Mouse (Mus musculus): ENCODE data around the gene Tpst1. TPM values are rescaled to one million over a fixed set of nuclear protein-coding genes. Genes with fewer than 3 reads are reported as not detected.

The Tpst1 gene
- polyA plus RNA-seq, 1 experiment from 2014 or later, result 82.7 TPM

DNA sequence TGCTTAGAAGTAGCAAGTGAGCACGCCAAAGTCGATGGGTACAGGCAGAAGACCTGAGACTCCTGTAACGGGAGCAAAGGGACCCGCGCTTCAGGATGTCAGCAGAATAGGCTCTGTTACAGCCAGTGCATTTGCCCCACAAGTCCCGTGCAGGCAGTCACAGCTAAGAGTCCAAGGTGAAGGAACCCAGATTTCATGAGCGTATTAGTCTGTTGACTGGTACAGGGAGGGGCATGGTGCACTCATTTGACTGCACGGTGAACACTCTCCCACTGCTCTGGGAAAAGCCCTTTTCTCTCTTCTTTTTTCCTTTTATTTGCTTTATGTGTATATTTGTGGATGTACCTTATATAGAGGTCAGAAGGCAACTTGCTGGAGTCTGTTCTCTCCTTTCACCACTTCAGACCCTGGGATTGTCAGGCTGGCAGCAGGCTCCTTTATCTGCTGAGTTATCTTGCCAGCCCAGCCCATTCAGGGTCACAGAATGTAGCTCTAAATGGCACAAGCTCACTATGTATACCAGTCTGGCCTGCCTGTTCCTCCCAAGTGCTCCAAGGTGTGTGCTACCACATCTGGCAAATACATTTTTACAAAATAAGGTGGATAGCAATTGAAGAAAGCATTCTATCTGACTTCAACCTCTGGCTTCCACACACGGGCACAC is 111.2 kb downstream of the Tpst1 start:
- Histone ChIP-seq H3K27ac (ENCODE audit: low read length) (no peak overlapping the region), H3K4me1 (ENCODE audit: control insufficient read depth, insufficient read depth, low read length) (0 out of 2 replicates have a peak, but pooled peaks cover 14% of the 10 kb centered on the region), H3K36me3 (ENCODE audit: control insufficient read depth, insufficient read depth, low read length) (peaks cover 4% of the 10 kb centered on the region; the same call in 1 of the 2 replicates), H3K9ac (replicated peaks; ENCODE audit: low read depth, low read length) (no peak overlapping the region), H3K27me3 (ENCODE audit: control insufficient read depth, insufficient read depth, low read length) (no peaks in the 10 kb centered on the region), H3K4me3 (ENCODE audit: low read depth, low read length) (no peak overlapping the region), H3K9me3 (ENCODE audit: control insufficient read depth, low read depth, low read length) (no peaks in the 10 kb centered on the region), H3K4me2 (replicated peaks; ENCODE audit: low read depth, low read length) (no peak overlapping the region)
- ATAC-seq (ENCODE audit: insufficient number of reproducible peaks, insufficient read depth, low FRiP score, low read depth), result no peak
- WGBS, result 84% methylated on average over 9 of the region's 9 CpGs

DNA sequence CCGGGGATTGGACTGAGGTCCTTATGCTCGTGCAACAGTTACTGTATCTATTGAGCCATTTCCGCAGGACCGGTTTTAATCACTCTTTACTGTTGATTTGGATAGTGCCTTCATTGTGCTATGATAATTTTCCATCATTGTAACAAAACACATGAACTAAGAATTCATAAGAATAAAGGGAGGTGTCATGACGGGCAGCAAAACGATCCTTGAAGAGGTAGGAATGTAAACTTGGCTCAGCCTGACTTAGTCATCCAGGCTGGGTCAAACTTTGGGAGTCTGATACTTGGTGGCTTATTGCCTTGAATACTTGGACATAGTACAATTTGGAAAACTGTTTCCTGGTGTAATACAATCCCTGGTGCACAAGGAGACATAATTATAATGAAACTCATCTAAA is 112.2 kb downstream of the Tpst1 start:
- 0 out of 2 replicates have a peak, but pooled peaks cover 13% of the 10 kb centered on the region for H3K4me1 ChIP-seq (ENCODE audit: control insufficient read depth, insufficient read depth, low read length)
- 75% methylated on average over 6 of the region's 6 CpGs for WGBS
- no peak overlapping the region for H3K9ac ChIP-seq (replicated peaks; ENCODE audit: low read depth, low read length)
- no peak overlapping the region for H3K4me3 ChIP-seq (ENCODE audit: low read depth, low read length)
- no peak for ATAC-seq (ENCODE audit: insufficient number of reproducible peaks, insufficient read depth, low FRiP score, low read depth)
- H3K27ac ChIP-seq (ENCODE audit: low read length), result no peak overlapping the region
- no peaks in the 10 kb centered on the region for H3K9me3 ChIP-seq (ENCODE audit: control insufficient read depth, low read depth, low read length)
- no peaks in the 10 kb centered on the region for H3K27me3 ChIP-seq (ENCODE audit: control insufficient read depth, insufficient read depth, low read length)
- H3K4me2 ChIP-seq (replicated peaks; ENCODE audit: low read depth, low read length), result no peak overlapping the region
- H3K36me3 ChIP-seq (ENCODE audit: control insufficient read depth, insufficient read depth, low read length), result peaks cover 11% of the 10 kb centered on the region; the same call in 1 of the 2 replicates

Other genes with a start within 250 kb of the Tpst1 start
- 45.3 and 51.4 TPM in 2 replicates for gene Sumf2, start 226.3 kb upstream of the Tpst1 start, polyA plus RNA-seq (2014; fragmentation: Nextera tagmentation; extraction: Ambion mirVana)
- gene Chchd2, start 185.9 kb upstream of the Tpst1 start, polyA plus RNA-seq (2014; fragmentation: Nextera tagmentation; extraction: Ambion mirVana), result 795 and 869 TPM in 2 replicates
- gene Zbed5, start 177.6 kb upstream of the Tpst1 start, polyA plus RNA-seq (2014; fragmentation: Nextera tagmentation; extraction: Ambion mirVana), result 5.7 and 6.1 TPM in 2 replicates
- gene Phkg1, start 174.8 kb upstream of the Tpst1 start, polyA plus RNA-seq (2014; fragmentation: Nextera tagmentation; extraction: Ambion mirVana), result not detected in 2 replicates
- gene Nupr1l, start 164.8 kb upstream of the Tpst1 start, polyA plus RNA-seq (2014; fragmentation: Nextera tagmentation; extraction: Ambion mirVana), result 2.2 and 3.1 TPM in 2 replicates
- 16.2 and 19.1 TPM in 2 replicates for gene Vkorc1l1, start 131.4 kb upstream of the Tpst1 start, polyA plus RNA-seq (2014; fragmentation: Nextera tagmentation; extraction: Ambion mirVana)
- gene Gusb, start 70.3 kb upstream of the Tpst1 start, polyA plus RNA-seq (2014; fragmentation: Nextera tagmentation; extraction: Ambion mirVana), result 71.4 and 74.7 TPM in 2 replicates
- gene Asl, start 44.1 kb upstream of the Tpst1 start, polyA plus RNA-seq (2014; fragmentation: Nextera tagmentation; extraction: Ambion mirVana), result 35.1 TPM in 2 replicates
- 20.0 and 24.2 TPM in 2 replicates for gene Crcp, start 44.0 kb upstream of the Tpst1 start, polyA plus RNA-seq (2014; fragmentation: Nextera tagmentation; extraction: Ambion mirVana)
- 5.0 and 5.1 TPM in 2 replicates for gene Kctd7, start 71.5 kb downstream of the Tpst1 start, polyA plus RNA-seq (2014; fragmentation: Nextera tagmentation; extraction: Ambion mirVana)
- 25.7 and 27.9 TPM in 2 replicates for gene Rabgef1, start 98.5 kb downstream of the Tpst1 start, polyA plus RNA-seq (2014; fragmentation: Nextera tagmentation; extraction: Ambion mirVana)
- 33.7 and 36.7 TPM in 2 replicates for gene Tmem248, start 143.8 kb downstream of the Tpst1 start, polyA plus RNA-seq (2014; fragmentation: Nextera tagmentation; extraction: Ambion mirVana)
- gene Sbds, start 182.2 kb downstream of the Tpst1 start, polyA plus RNA-seq (2014; fragmentation: Nextera tagmentation; extraction: Ambion mirVana), result 55.0 and 57.4 TPM in 2 replicates
- 27.5 and 28.7 TPM in 2 replicates for gene Tyw1, start 182.3 kb downstream of the Tpst1 start, polyA plus RNA-seq (2014; fragmentation: Nextera tagmentation; extraction: Ambion mirVana)